Mouse (Mus musculus): ENCODE results near the gene Mxra8. TPM values are rescaled to one million over a fixed set of nuclear protein-coding genes. Genes with fewer than 3 reads are reported as not detected.

Gene Mxra8
- polyA plus RNA-seq, 2 experiments, result 3.9 to 5.4 TPM

DNA sequence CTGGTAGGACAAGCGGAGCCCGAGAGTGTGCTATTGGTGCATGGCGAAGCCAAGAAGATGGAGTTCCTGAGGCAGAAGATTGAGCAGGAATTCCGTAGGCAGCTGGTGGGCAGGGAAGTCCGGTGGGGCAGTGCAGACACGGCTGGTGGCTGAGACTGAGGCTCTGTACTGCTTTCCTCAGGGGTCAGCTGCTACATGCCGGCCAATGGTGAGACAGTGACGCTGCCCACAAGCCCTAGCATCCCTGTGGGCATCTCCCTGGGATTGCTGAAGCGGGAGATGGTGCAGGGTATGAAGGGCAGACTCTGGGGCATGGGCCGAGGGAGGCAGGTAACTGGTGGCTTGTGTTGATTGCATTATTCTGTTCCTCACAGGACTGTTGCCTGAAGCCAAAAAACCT, 48.2 kb downstream of the Mxra8 start:
- WGBS (ENCODE audit: insufficient replicate concordance), result 87% methylated on average over 10 of the region's 10 CpGs

DNA sequence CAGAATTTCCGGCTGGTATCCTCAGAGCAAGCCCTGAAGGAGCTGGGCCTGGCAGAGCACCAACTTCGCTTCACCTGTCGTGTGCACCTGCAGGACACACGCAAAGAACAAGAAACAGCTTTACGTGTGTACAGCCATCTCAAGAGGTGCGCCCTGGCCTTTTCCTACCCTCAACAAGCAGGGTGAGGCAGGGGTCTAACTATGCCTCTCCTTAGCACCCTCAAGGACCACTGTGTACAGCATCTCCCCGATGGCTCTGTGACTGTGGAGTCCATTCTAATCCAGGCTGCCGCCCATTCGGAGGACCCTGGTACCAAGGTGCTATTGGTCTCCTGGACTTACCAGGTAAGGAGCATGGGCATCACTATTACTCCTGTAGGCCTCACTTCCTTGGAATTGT, 48.7 kb downstream of the Mxra8 start:
- no peak overlapping the region for H3K4me3 ChIP-seq (ENCODE audit: insufficient read depth in 1 of 2, low read depth in 2 of 2, low read length in 2 of 2)
- TF ChIP-seq CTCF (IDR thresholded peaks at IDR 0.05; ENCODE audit: low read depth), result no peak
- TF ChIP-seq EP300 (IDR thresholded peaks at IDR 0.05; ENCODE audit: low read depth), result no peak
- 86% methylated on average over 9 of the region's 9 CpGs for WGBS (ENCODE audit: insufficient replicate concordance)
- peaks cover 36% of the 10 kb centered on the region for H3K36me3 ChIP-seq (replicated peaks; ENCODE audit: control insufficient read depth, insufficient read depth, low read depth)
- no peaks in the 10 kb centered on the region for H3K27me3 ChIP-seq (ENCODE audit: control insufficient read depth, insufficient read depth, low read length)
- no peaks in the 10 kb centered on the region for H3K9me3 ChIP-seq (ENCODE audit: control insufficient read depth, low read length)
- H3K9ac ChIP-seq (replicated peaks), result no peak overlapping the region
- H3K27ac ChIP-seq, result no peak overlapping the region
- no peak overlapping the region for H3K4me2 ChIP-seq (ENCODE audit: low read depth)
- DNase-seq (ENCODE audit: low read depth in 3 of 3, low spot score in 3 of 3), result no peak
- no peak for ATAC-seq (ENCODE audit: insufficient read depth)
- peaks cover 0 to 7% of the 10 kb centered on the region in 2 experiments; a peak in 3 of 4 replicates for H3K4me1 ChIP-seq (replicated peaks; ENCODE audit: control insufficient read depth in 2 of 2, insufficient read depth in 2 of 2, low read length in 1 of 2)

More for the DNA sequence above, 48.2 kb downstream of the Mxra8 start:
- no peaks in the 10 kb centered on the region for H3K27me3 ChIP-seq (ENCODE audit: control insufficient read depth, insufficient read depth, low read length)
- no peak overlapping the region for H3K4me2 ChIP-seq (ENCODE audit: low read depth)
- H3K27ac ChIP-seq, result no peak overlapping the region
- H3K36me3 ChIP-seq (replicated peaks; ENCODE audit: control insufficient read depth, insufficient read depth, low read depth), result peaks cover 36% of the 10 kb centered on the region
- ATAC-seq (ENCODE audit: insufficient read depth) (no peak), DNase-seq (ENCODE audit: low read depth in 3 of 3, low spot score in 3 of 3) (no peak)
- no peak overlapping the region for H3K4me3 ChIP-seq (ENCODE audit: insufficient read depth in 1 of 2, low read depth in 2 of 2, low read length in 2 of 2)
- no peak overlapping the region for H3K9ac ChIP-seq (replicated peaks)
- peaks cover 0 to 2% of the 10 kb centered on the region in 2 experiments; a peak in 2 of 4 replicates for H3K4me1 ChIP-seq (replicated peaks; ENCODE audit: control insufficient read depth in 2 of 2, insufficient read depth in 2 of 2, low read length in 1 of 2)
- no peak for TF ChIP-seq CTCF (IDR thresholded peaks at IDR 0.05; ENCODE audit: low read depth)
- no peak for TF ChIP-seq EP300 (IDR thresholded peaks at IDR 0.05; ENCODE audit: low read depth)
- H3K9me3 ChIP-seq (ENCODE audit: control insufficient read depth, low read length), result no peaks in the 10 kb centered on the region

DNA sequence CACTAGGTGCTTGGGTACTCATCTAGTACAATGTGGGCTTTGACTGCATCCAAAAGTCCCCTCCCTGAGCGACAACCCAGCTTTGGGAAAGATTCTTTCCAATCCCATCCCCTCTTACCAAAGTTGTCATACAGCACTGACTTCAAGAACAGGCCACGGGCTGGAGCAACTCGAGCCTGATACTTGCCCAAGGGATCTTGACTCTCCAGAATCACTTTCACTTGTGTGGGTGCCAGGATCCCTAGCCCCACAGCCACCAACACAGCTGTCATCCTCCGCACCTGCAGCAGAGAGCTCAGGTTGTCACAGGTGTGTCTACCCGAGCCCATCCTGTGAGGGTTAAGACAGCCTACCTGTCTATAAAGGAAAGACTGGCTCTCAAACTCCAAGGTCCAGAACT, 49.8 kb downstream of the Mxra8 start:
- WGBS (ENCODE audit: insufficient replicate concordance), result 70% methylated on average over 5 of the region's 5 CpGs
- DNase-seq (ENCODE audit: low read depth in 3 of 3, low spot score in 3 of 3) (no peak), ATAC-seq (ENCODE audit: insufficient read depth) (no peak)
- peaks cover 10 to 18% of the 10 kb centered on the region in 2 experiments for H3K4me1 ChIP-seq (replicated peaks; ENCODE audit: control insufficient read depth in 2 of 2, insufficient read depth in 2 of 2, low read length in 1 of 2)
- TF ChIP-seq EP300 (IDR thresholded peaks at IDR 0.05; ENCODE audit: low read depth) (no peak), CTCF (IDR thresholded peaks at IDR 0.05; ENCODE audit: low read depth) (no peak)
- no peaks in the 10 kb centered on the region for H3K9me3 ChIP-seq (ENCODE audit: control insufficient read depth, low read length)
- H3K4me3 ChIP-seq (ENCODE audit: insufficient read depth in 1 of 2, low read depth in 2 of 2, low read length in 2 of 2), result no peak overlapping the region
- no peak overlapping the region for H3K27ac ChIP-seq
- no peak overlapping the region for H3K4me2 ChIP-seq (ENCODE audit: low read depth)
- H3K27me3 ChIP-seq (ENCODE audit: control insufficient read depth, insufficient read depth, low read length), result no peaks in the 10 kb centered on the region
- H3K36me3 ChIP-seq (replicated peaks; ENCODE audit: control insufficient read depth, insufficient read depth, low read depth), result peaks cover 36% of the 10 kb centered on the region
- H3K9ac ChIP-seq (replicated peaks), result no peak overlapping the region

DNA sequence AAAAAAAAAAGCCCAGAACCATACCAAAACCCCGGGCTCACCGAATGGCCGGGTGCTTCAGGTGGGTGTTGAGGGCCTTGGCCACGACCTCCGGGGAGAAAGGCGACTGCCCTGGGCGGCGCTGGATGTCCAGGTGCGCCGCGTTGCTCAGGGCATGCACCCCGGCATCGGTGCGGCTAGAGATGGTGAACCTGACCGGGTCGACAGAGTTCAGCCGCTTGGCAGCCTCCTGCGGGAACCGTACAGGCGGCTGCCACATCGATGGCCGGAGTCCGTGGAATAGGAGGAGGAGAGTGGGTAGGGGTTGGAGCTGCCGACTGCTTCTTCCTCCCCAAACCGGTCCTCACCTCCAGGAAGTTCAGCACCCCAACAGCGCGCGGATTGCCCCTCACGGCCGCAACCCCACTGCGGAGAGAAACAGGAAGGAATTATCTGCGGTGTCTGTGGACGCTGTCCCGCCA, 51.6 kb downstream of the Mxra8 start:
- peaks cover 28% of the 10 kb centered on the region for H3K36me3 ChIP-seq (replicated peaks; ENCODE audit: control insufficient read depth, insufficient read depth, low read depth)
- H3K4me2 ChIP-seq (ENCODE audit: low read depth), result peak overlapping the region; percentile 91
- H3K9me3 ChIP-seq (ENCODE audit: control insufficient read depth, low read length), result no peaks in the 10 kb centered on the region
- peak overlapping the region; percentile 61 to 90 for H3K4me3 ChIP-seq (ENCODE audit: insufficient read depth in 1 of 2, low read depth in 2 of 2, low read length in 2 of 2)
- DNase-seq (ENCODE audit: low read depth in 3 of 3, low spot score in 3 of 3) (no peak), ATAC-seq (ENCODE audit: insufficient read depth) (no peak)
- H3K9ac ChIP-seq (replicated peaks), result peak overlapping the region; percentile 46
- 1% methylated on average over 34 of the region's 34 CpGs for WGBS (ENCODE audit: insufficient replicate concordance)
- TF ChIP-seq CTCF (IDR thresholded peaks at IDR 0.05; ENCODE audit: low read depth), result no peak
- TF ChIP-seq EP300 (IDR thresholded peaks at IDR 0.05; ENCODE audit: low read depth), result no peak
- H3K27ac ChIP-seq, result no peak overlapping the region
- H3K27me3 ChIP-seq (ENCODE audit: control insufficient read depth, insufficient read depth, low read length), result no peaks in the 10 kb centered on the region
- peaks cover 16 to 32% of the 10 kb centered on the region in 2 experiments for H3K4me1 ChIP-seq (replicated peaks; ENCODE audit: control insufficient read depth in 2 of 2, insufficient read depth in 2 of 2, low read length in 1 of 2)

DNA sequence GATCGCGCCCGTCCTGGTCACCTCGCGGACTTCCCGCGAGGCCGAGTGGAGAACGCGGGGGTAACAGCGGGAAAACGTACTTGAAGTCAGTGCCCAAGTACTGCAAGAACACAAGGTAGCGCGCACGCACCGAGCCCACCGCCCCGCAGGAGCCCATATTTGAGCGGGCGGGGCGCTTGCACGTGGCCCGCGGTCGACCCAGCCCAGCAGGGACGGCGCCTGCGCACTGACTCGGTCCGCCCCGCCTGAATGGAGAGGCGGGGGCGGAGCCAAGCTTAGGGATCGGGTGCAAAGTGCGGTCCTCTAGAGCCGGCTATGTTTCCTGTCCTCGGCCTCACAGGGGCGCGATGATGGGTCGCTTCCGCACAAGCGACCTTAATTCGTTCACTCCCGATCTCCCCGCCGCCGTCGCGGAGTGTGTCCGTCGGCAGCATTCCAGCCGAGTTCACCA, 52.1 kb downstream of the Mxra8 start, which contains the start of the genes Pusl1 and Acap3:
Gene Pusl1 (minus strand): TSS at position 231 of the 451 bp plus-strand sequence.
Gene Acap3 (plus strand): TSS at position 272 of the 451 bp plus-strand sequence.
- no peaks in the 10 kb centered on the region for H3K27me3 ChIP-seq (ENCODE audit: control insufficient read depth, insufficient read depth, low read length)
- peak; percentile 85 for ATAC-seq (ENCODE audit: insufficient read depth)
- peaks cover 25% of the 10 kb centered on the region for H3K36me3 ChIP-seq (replicated peaks; ENCODE audit: control insufficient read depth, insufficient read depth, low read depth)
- H3K4me3 ChIP-seq (ENCODE audit: insufficient read depth in 1 of 2, low read depth in 2 of 2, low read length in 2 of 2), result peak within 1 kb of the TSS; percentile 71 to 90
- TF ChIP-seq EP300 (IDR thresholded peaks at IDR 0.05; ENCODE audit: low read depth) (no peak), CTCF (IDR thresholded peaks at IDR 0.05; ENCODE audit: low read depth) (no peak)
- H3K9me3 ChIP-seq (ENCODE audit: control insufficient read depth, low read length), result no peaks in the 10 kb centered on the region
- H3K27ac ChIP-seq, result peak within 1 kb of the TSS; percentile 92
- peak within 1 kb of the TSS; percentile 95 for H3K9ac ChIP-seq (replicated peaks)
- under 1% methylated on average over 52 of the region's 52 CpGs for WGBS (ENCODE audit: insufficient replicate concordance)
- H3K4me2 ChIP-seq (ENCODE audit: low read depth), result peak within 1 kb of the TSS; percentile 91
- peak; percentile 85 to 88 (median 87) for DNase-seq (ENCODE audit: low read depth in 3 of 3, low spot score in 3 of 3)
- peaks cover 16 to 32% of the 10 kb centered on the region in 2 experiments for H3K4me1 ChIP-seq (replicated peaks; ENCODE audit: control insufficient read depth in 2 of 2, insufficient read depth in 2 of 2, low read length in 1 of 2)
